Mouse (Mus musculus): Measurements from ENCODE around the gene S100a1. TPM values are rescaled to one million over a fixed set of nuclear protein-coding genes. Genes with fewer than 3 reads are reported as not detected.

S100a1 gene
- 10 to 100 TPM; 37.5 to 44.2 TPM for total RNA-seq (2021)
- long read RNA-seq, experiment 1, transcript S100a1-201 (3 exons, 677 nt): major isoform, 21 of 26 reads
- long read RNA-seq, experiment 1, partial matches to known transcripts: 2 of 26 reads
- long read RNA-seq, experiment 1, other reads (novel, unspliced or antisense): 1 of 26 reads
- long read RNA-seq, experiment 2, transcript S100a1-201 (3 exons, 677 nt): major isoform, 23 of 24 reads
- long read RNA-seq, experiment 2, partial matches to known transcripts: 1 of 24 reads
- long read RNA-seq, experiment 2, other reads (novel, unspliced or antisense): 0 of 24 reads

- peak; percentile 50 for DNase-seq
These were observed at the start of gene S100a1, which contains the start of gene S100a13 for GRCm38 (mm10) chr3:90513796-90514590. TSS of gene S100a1 (minus strand) at chr3:90514392. TSS of gene S100a13 (plus strand) at chr3:90514435.

- no peak for DNase-seq
These were observed 45.9 kb upstream of the S100a1 start, which contains the start of gene S100a3 for GRCm38 (mm10) chr3:90560008-90560628. TSS of gene S100a3 (plus strand) at chr3:90560578.

GRCm38 (mm10) chr3:90555954-90556353, 41.8 kb upstream of the S100a1 start:
- DNase-seq: no peak

- DNase-seq: no peak
These were observed 38.0 kb upstream of the S100a1 start for GRCm38 (mm10) chr3:90552231-90552630.

- DNase-seq: no peak
These were observed 36.2 kb upstream of the S100a1 start for GRCm38 (mm10) chr3:90550421-90550790.

GRCm38 (mm10) chr3:90549676-90550420, 35.7 kb upstream of the S100a1 start:
- DNase-seq: no peak

GRCm38 (mm10) chr3:90540904-90541303, 26.7 kb upstream of the S100a1 start:
- no peak for DNase-seq

- no peak for DNase-seq
These were observed 23.7 kb upstream of the S100a1 start for GRCm38 (mm10) chr3:90537905-90538296.

- DNase-seq: peak; percentile 75
These were observed 23.1 kb upstream of the S100a1 start, which contains the start of gene S100a16 for GRCm38 (mm10) chr3:90537141-90537904. TSS of gene S100a16 (plus strand) at chr3:90537254.

- no peak for DNase-seq
These were observed 21.3 kb upstream of the S100a1 start for GRCm38 (mm10) chr3:90535446-90535845.

GRCm38 (mm10) chr3:90531713-90532112, 17.5 kb upstream of the S100a1 start:
- DNase-seq: no peak

GRCm38 (mm10) chr3:90527291-90527873, 13.2 kb upstream of the S100a1 start:
- no peak for DNase-seq

- DNase-seq: no peak
These were observed 12.4 kb upstream of the S100a1 start, which contains the start of gene S100a14 for GRCm38 (mm10) chr3:90526580-90526979. TSS of gene S100a14 (plus strand) at chr3:90526856.

- no peak for DNase-seq
These were observed 11.9 kb upstream of the S100a1 start for GRCm38 (mm10) chr3:90526076-90526475.

- no peak for DNase-seq
These were observed 11.2 kb upstream of the S100a1 start for GRCm38 (mm10) chr3:90525421-90525820.

- DNase-seq: no peak
These were observed 3.5 kb upstream of the S100a1 start for GRCm38 (mm10) chr3:90517711-90518110.

- DNase-seq: no peak
These were observed 1.6 kb upstream of the S100a1 start for GRCm38 (mm10) chr3:90515789-90516188.

GRCm38 (mm10) chr3:90515242-90515641, 1.1 kb upstream of the S100a1 start:
- DNase-seq: peak; percentile 35

GRCm38 (mm10) chr3:90514691-90515090, 499 bp upstream of the S100a1 start:
- peak; percentile 60 for DNase-seq

GRCm38 (mm10) chr3:90512948-90513642, 1.1 kb downstream of the S100a1 start:
- no peak for DNase-seq
